Mouse (Mus musculus): ENCODE data around the gene Zcchc24.
A peak's percentile ranks its signal among the peaks of the same experiment; 100 is the strongest.
"Not testable (repeated sequence)": the region's sequence is repeated elsewhere in the genome, so short reads cannot be mapped to it uniquely, and the experiment has no call there.

The Zcchc24 gene

DNA sequence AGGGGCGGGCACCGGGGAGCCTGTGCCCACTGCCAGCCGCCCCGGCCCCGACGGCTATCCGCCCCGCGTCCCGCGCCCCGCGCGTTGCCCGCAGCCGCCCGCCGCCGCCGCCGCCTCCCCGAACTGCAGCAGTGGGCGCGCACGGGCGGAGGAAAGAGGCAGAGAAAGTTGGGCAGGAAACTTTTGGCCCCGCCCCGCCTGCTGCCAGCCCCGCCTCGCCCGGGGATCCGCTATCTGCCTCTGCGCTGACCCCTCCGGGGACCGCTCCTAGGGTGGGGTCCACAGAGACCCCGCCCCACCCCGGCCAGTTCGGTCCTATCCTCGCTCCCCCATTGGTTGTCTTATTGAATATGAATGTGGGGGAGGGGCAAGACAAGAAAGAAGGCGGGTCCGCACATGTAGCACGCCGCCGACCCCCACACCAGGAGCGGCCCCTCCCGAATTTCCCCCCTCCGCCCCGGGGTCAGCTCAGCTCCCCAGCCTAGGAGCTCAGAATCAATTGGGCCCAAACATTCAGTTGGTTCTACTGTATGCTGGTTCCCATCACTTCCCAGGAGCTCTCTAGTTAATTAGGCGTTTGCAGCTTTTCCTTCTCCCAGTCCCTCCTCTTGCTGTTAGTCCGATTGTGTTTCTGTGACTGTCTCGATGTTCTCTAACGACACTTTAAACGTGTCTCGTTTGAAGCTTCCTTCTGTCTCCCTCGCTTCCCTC is at the start of gene Zcchc24:
Gene Zcchc24 (minus strand): TSS at position 125 of the 711 bp plus-strand sequence.
- DNase-seq (ENCODE audit: low spot score) = peak; percentile 82

- peak; percentile 66 for DNase-seq (ENCODE audit: low spot score)
Measured at GRCm38 (mm10) chr14:25816416-25816815, 47.6 kb upstream of the Zcchc24 start.

DNA sequence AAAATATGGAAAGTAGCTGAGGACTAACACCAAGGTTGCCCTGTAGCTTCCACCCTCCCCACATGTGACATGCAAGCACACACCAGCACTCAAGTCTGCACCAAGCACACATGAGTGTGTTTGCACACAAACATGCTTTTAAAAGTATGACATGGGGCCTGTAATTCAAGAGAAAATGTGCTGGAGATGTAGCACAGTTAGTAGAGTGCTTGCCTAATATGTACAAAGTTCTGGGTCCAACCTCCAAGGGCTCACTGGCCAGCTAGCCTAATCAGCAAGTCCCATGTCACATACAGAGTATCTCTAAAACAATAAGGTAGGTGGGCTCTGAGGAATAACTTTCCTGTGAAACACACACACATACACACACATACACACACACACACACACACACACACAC is 45.3 kb upstream of the Zcchc24 start:
- DNase-seq (ENCODE audit: low spot score) = no peak

DNA sequence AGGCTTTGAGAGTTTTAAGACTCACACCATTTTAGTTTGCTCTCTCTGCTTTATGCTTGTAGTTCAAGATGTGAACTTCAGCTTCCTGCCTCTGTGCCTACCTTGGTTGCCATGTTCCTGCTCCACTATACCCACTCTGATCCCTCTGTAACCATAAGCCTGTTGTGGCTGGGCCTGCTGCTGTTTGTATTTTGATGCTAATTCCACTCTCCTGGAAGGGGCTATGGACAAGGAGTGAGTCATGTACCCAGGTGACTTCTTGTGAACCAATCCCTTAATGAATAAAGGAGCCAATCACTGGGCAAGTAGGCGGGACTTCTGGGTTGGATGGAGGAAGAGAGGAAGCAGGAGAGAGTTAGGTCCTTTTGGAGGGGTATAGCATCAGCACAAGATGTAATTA is 42.2 kb upstream of the Zcchc24 start:
- not testable (repeated sequence) for DNase-seq (ENCODE audit: low spot score)

DNA sequence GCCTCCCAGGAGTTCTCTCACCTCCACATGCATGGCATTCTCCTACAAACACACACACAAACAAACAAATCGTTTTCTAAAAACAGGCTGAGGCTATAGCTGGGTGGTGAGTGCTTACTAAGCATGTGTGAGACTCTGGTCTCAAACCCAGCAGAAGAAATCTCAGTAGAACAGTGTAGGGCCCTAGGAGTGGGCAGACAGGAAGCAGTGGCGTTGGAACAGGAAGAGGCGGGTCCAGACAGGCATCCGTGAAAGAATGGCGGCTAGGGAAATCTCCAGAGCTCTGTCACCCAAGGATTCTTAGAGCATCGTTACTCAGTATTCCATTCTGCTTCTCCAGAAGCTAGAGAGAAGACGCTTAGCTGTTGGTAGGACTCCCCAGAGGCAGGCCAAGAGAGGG is 37.7 kb upstream of the Zcchc24 start:
- DNase-seq (ENCODE audit: low spot score) = no peak

DNA sequence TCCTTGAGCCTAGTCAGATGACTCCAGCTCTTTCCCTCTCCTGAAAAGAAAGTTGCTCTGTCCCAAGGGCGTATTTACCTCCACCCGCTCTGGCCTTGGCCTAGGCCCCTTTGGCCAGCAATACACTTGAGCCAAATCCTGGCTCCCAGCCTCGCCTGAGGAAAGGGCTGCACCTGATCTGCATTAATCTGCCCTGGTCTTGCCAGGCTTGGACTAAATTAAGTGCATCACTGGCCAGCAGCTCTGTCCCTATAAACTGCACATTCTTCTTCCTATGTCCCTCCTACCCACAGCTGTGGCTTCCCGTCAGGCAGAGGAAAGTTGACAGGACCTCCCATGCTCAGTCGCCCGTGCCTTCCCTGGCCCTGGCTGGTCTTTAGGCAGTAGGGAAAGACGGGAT is 37.0 kb upstream of the Zcchc24 start:
- no peak for DNase-seq (ENCODE audit: low spot score)

DNA sequence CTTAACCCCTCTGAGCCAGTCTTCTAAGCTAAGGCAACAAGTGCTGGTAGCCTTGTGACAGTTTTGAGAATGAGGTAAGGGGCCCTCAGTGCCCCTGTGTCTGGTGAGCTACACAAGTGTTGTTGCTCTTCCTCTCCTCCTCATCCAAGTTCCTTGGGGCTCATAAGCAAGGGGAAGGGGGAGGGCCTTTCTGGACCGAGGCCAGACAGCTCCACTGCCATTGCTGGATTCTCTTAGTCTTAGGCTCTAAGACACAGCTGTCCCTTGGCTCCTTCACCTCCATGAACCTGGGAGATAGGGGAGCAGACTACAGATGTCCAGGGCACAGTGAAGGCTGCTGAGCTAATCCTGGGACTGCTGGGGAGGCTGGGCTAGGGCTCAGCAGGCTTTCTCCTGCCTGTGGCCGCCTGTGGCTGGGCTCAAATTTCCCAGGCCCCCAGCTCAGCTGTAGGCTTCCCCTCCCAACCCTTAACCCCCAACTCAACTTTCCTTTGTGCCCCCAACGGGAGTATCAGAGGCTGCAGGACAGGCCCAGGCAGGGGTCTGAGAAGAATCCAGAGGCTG is 34.5 kb upstream of the Zcchc24 start:
- DNase-seq (ENCODE audit: low spot score) = no peak

- no peak for DNase-seq (ENCODE audit: low spot score)
Measured at GRCm38 (mm10) chr14:25802511-25802910, 33.7 kb upstream of the Zcchc24 start.

DNA sequence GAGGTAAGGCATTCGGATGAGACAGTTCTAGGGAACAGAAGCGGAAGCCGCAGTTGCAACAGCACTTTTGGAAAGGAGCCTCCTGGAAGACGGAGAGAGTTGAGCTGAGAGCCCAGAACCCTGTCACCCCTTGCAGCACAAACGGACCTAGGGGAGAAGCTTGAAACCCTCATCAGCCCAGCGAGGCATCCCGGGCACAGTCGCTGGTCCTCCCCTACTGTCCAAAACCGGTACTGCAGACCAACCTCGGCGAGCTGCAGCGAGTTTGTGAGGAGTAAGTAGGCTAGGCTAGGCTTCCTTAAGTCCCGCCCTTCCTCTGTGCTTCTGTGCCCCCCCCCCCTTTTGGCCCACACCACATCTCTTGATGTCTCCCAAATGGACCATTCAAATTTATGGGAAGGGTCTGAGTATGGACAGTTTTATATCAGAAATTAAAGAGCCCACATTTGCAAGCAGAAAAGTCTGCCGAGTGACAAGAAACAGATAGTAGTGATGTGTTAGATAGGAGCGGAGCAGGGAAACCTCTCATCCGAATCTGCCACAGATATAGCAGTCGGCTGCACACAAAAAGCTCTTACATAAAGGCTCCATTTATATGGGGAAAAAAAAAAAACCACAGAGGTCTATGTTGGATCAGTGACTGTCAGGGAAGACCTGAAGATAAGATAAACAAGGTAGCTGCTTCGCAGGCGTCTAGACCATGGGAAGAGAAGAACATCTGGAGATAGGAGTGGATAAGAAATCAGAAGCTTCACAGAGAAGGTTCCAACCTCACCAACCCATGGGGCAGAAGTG is 31.5 kb upstream of the Zcchc24 start:
- DNase-seq (ENCODE audit: low spot score) = peak; percentile 92

- no peak for DNase-seq (ENCODE audit: low spot score)
Measured at GRCm38 (mm10) chr14:25796619-25797018, 27.8 kb upstream of the Zcchc24 start.

- peak; percentile 49 for DNase-seq (ENCODE audit: low spot score)
Measured at GRCm38 (mm10) chr14:25795561-25796174, 26.8 kb upstream of the Zcchc24 start.

DNA sequence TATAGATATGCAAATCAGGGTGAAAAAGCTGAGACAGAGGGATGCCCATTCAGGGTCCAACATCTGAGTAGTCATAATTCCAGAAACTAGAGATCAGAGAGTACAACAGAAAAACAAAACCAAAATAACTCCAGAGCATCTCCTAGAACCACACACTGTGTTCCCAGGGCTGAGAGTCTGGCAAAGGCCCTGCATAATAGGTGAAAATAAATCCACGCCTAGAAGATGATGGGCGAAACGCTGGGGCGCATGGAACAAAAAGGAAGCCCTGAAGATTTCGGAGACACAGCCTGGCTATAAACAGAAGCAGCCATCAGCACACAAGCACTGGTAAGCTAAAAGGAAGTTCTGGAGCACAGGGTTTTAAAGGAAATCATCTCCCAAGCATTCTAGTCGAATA is 26.2 kb upstream of the Zcchc24 start:
- no peak for DNase-seq (ENCODE audit: low spot score)

- no peak for DNase-seq (ENCODE audit: low spot score)
Measured at GRCm38 (mm10) chr14:25794331-25794730, 25.5 kb upstream of the Zcchc24 start.

- DNase-seq (ENCODE audit: low spot score) = no peak
Measured at GRCm38 (mm10) chr14:25790768-25791302, 22.0 kb upstream of the Zcchc24 start.

DNA sequence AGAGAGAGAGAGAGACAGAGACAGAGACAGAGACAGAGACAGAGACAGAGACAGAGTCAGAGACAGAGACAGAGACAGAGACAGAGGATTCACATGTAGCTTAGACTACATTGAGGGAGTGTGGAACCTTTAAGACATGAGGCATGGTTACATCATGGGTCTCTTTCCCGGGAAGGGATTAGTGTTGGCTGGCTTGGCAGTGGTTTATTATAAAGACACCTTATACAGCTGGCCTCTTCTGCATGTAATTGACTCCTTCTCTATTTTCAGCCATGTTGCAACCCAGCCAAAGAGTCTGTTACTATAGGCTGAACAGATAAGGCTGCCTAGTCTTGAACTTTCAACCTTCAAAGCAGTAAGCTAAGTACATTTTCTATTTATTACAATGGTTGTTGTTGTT is 21.1 kb upstream of the Zcchc24 start:
- DNase-seq (ENCODE audit: low spot score) = no peak

DNA sequence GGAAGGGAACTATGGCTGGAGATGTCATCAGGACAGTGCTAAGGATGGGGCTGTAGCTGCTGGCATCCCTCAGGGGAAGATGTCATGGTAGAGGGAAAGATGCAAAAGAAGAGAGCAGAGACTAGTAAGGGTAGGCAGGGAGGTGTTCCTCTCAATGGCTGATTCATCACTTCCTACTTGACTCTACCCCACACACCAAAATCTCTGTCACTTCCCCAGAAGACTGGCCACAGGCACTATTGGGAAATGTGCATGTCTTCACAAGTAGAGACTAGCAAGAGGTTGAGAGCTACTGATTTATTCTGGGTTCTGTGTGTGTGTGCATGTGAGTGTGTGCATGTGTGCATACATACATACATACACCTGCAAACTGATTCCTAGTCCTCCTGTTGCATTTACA is 20.4 kb upstream of the Zcchc24 start:
- no peak for DNase-seq (ENCODE audit: low spot score)

DNA sequence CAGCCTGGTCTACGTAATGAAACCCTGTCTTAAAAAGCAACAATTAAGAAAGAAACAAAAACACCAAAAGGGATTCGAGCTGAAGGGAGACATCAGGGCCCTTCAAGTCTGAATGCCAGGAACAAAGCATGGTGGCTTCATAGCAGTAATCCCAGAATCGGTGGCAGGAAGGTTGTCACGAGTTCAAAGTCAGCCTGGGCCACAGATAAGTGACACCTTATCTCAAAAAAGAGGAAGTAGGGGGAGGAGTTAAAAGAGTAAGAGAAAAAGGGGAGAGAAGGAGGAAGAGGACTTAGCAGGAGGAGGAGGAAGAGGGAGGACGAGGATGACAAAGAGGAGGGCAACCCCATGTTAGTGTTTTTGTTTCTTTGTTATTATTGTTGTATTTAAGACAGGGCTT is 19.4 kb upstream of the Zcchc24 start:
- no peak for DNase-seq (ENCODE audit: low spot score)

DNA sequence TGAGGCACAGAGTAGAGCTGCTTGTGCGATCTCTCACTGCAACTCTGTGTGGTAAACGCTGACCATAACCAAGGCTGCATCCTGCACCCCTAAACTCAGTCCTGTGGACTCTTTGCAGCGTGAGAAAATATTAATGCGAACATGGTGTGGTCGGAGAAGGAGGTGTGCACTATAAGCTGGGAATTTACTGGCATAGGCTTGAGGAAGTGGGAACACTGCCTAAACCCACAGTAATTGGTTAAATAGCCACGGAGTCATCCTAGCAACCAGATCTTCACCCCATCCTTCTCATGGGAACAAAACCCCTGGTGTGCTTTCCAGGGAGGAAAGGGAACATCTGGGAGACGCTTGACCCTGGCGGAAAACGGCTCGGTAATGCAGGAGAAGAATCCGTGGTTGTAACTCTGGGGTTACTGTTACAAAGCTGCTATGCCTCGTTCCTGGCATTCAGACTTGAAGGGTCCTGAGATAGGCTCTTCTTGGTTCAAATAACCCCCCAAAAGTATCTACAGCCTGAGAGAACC is 18.6 kb upstream of the Zcchc24 start:
- no peak for DNase-seq (ENCODE audit: low spot score)

- peak; percentile 55 for DNase-seq (ENCODE audit: low spot score)
Measured at GRCm38 (mm10) chr14:25786959-25787358, 18.1 kb upstream of the Zcchc24 start.

GRCm38 (mm10) chr14:25785210-25785609 is 16.4 kb upstream of the Zcchc24 start:
- no peak for DNase-seq (ENCODE audit: low spot score)

DNA sequence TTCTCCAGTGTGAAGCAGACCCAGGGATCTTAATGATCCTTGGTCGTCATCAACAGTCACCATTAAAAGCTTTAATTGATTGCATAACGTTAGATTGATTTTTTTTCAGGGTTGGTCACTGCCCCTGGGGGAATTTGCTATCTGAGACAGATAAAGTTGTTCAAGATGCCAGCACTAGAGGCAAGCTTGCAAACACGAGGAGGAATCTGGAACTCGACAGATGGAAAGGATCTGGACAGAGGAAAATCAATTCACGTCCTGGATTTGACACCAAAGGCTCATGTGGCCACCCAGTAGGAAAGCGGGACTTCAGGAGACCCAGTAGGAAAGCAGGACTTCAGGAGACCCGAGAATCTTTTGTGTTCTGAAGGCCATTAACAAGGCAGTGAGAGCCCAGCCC is 14.4 kb upstream of the Zcchc24 start:
- no peak for DNase-seq (ENCODE audit: low spot score)

GRCm38 (mm10) chr14:25780601-25781000 is 11.8 kb upstream of the Zcchc24 start:
- no peak for DNase-seq (ENCODE audit: low spot score)

Measured in urinary bladder, postnatal 25 days (tissue).